Mouse (Mus musculus) kidney, embryonic 14.5 days (tissue): ENCODE data around the gene Zfp865. TPM values are rescaled to one million over a fixed set of nuclear protein-coding genes. Genes with fewer than 3 reads are reported as not detected.
"Not testable (repeated sequence)": the region's sequence is repeated elsewhere in the genome, so short reads cannot be mapped to it uniquely, and the experiment has no call there.

Experiments
- ATAC-seq: fragments of 200-750 bp; cut with Nextera tagmentation; 2 replicates; pipeline ENCODE4 v1.8.0; 2017; ENCODE audit warnings: moderate number of reproducible peaks, mild to moderate bottlenecking, moderate TSS enrichment, moderate library complexity; ENCODE audit not compliant: low FRiP score, low TSS enrichment
- H3K27ac ChIP-seq: fragments of 300-500 bp; sonication (generic); 2 replicates; pipeline ENCODE4 v1.5.1; 2014; ENCODE audit warnings: low read depth, mild to moderate bottlenecking, low read length, moderate library complexity, mixed read lengths
- H3K27me3 ChIP-seq: fragments of 300-500 bp; sonication (generic); 2 replicates; pipeline ENCODE4 v1.6.1; 2014; ENCODE audit warnings: mild to moderate bottlenecking, low read length; ENCODE audit not compliant: control insufficient read depth, insufficient read depth
- H3K36me3 ChIP-seq: fragments of 300-500 bp; sonication (generic); 2 replicates; pipeline ENCODE4 v1.6.1; 2014; ENCODE audit warnings: low read length, mixed read lengths; ENCODE audit not compliant: control insufficient read depth, insufficient read depth
- H3K4me1 ChIP-seq: fragments of 300-500 bp; sonication (generic); 2 replicates; pipeline ENCODE4 v1.6.1; 2014; ENCODE audit warnings: low read length, mixed read lengths; ENCODE audit not compliant: control insufficient read depth, insufficient read depth
- H3K4me2 ChIP-seq: fragments of 300-500 bp; sonication (generic); replicated peaks from 2 replicates; pipeline ENCODE4 v1.6.1; 2014; ENCODE audit warnings: low read depth, mild to moderate bottlenecking, low read length
- H3K4me3 ChIP-seq: fragments of 300-500 bp; sonication (generic); 2 replicates; pipeline ENCODE4 v1.5.1; 2014; ENCODE audit warnings: mild to moderate bottlenecking, low read length
- H3K9ac ChIP-seq: fragments of 300-500 bp; sonication (generic); 2 replicates; pipeline ENCODE4 v1.6.1; 2014; ENCODE audit warnings: low read depth, mild to moderate bottlenecking, low read length, moderate library complexity
- H3K9me3 ChIP-seq: fragments of 300-500 bp; sonication (generic); 2 replicates; pipeline ENCODE4 v1.6.1; 2016; ENCODE audit warnings: low read length; ENCODE audit not compliant: control insufficient read depth
- WGBS: fragments of 180-500 bp; shearing (Covaris S2); extraction: QIAGEN DNeasy Blood & Tissue Kit; methylation state at CpG from one replicate; pipeline ENCODE4 v1.1.7; 2014; 5-methylcytosine and 5-hydroxymethylcytosine counted together
- polyA plus RNA-seq: library from polyadenylated mRNA; unstranded; fragments of >200 nt; fragmentation: Nextera tagmentation; extraction: Ambion mirVana; gene quantifications from 2 replicates; pipeline ENCODE4 v1.2.1, GENCODE M21; 2014

Zfp865 gene
- polyA plus RNA-seq, 1 experiment from 2014 or later = 9.9 TPM

- WGBS = 91% methylated on average over 27 of the region's 27 CpGs
- H3K4me2 ChIP-seq = peak overlapping the region; percentile 40
These were observed 7.3 kb upstream of the Zfp865 start for GRCm38 (mm10) chr7:5012681-5013513.

DNA sequence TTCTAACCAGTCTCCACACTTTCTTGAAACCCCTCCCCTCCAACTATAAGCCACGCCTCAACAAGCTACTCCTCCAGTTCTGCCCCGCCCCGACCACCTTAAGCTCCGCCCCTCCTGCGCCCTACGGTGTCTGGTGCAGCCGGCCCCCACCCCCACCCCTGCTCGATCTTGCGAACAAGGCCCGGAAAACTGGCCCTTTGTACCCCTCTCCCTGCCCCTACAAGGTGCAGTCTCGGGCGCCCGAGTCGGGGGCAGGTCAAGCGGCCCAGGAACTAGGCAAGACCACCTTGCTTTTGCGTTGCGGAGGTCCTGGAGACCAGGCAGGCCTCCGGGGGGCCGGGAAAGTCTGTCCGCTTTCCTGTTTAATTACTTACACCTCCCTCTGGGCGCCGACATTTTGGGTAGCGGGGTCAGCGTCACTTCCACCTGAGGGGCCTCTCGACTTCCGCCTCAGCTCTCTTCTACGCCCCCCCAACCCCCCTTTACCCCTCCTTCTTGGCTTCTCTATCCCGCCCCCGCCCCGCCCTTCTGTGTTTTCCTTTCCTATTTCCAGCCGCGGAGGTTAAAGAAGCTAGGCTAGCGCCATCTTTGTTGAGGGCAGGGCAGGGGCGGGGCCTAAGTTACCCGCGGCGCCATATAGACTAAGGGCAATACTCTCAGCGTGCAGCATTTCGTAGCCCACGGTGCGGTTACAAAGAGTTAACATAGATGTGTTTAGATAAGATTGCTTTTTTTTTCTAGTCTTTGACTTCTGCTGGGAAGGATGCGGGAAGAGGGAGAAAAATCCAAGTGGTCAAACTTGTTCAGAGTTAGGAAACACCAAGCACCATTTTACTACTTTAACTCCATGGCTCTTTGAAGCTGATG is 5.7 kb upstream of the Zfp865 start, which contains the start of the genes Zfp524 and Fiz1:
TSS of gene Zfp524 (plus strand) at position 165 of the 867 bp plus-strand sequence.
TSS of gene Fiz1 (minus strand) at position 447 of the 867 bp plus-strand sequence.
- H3K4me1 ChIP-seq = peaks cover 3% of the 10 kb centered on the region; the same call in 1 of the 2 replicates
- under 1% methylated on average over 42 of the region's 42 CpGs for WGBS
- H3K27me3 ChIP-seq = no peaks in the 10 kb centered on the region
- H3K9me3 ChIP-seq = no peaks in the 10 kb centered on the region
- H3K27ac ChIP-seq = peak within 1 kb of the TSS; percentile 99
- peaks cover 36% of the 10 kb centered on the region for H3K36me3 ChIP-seq
- peak; percentile 84 for ATAC-seq
- peak within 1 kb of the TSS; percentile 79 for H3K4me3 ChIP-seq
- peak within 1 kb of the TSS; percentile 52 for H3K4me2 ChIP-seq
- peak within 1 kb of the TSS; percentile 88 for H3K9ac ChIP-seq

More at GRCm38 (mm10) chr7:5012681-5013513, 7.3 kb upstream of the Zfp865 start:
- no peak overlapping the region for H3K9ac ChIP-seq
- H3K27ac ChIP-seq = no peak overlapping the region
- H3K4me1 ChIP-seq = peaks cover 3% of the 10 kb centered on the region; the same call in 1 of the 2 replicates
- peaks cover 2% of the 10 kb centered on the region; the same call in 1 of the 2 replicates for H3K9me3 ChIP-seq
- H3K27me3 ChIP-seq = no peaks in the 10 kb centered on the region
- ATAC-seq = no peak
- H3K36me3 ChIP-seq = peaks cover 52% of the 10 kb centered on the region
- H3K4me3 ChIP-seq = no peak overlapping the region; the same call in 1 of the 2 replicates

DNA sequence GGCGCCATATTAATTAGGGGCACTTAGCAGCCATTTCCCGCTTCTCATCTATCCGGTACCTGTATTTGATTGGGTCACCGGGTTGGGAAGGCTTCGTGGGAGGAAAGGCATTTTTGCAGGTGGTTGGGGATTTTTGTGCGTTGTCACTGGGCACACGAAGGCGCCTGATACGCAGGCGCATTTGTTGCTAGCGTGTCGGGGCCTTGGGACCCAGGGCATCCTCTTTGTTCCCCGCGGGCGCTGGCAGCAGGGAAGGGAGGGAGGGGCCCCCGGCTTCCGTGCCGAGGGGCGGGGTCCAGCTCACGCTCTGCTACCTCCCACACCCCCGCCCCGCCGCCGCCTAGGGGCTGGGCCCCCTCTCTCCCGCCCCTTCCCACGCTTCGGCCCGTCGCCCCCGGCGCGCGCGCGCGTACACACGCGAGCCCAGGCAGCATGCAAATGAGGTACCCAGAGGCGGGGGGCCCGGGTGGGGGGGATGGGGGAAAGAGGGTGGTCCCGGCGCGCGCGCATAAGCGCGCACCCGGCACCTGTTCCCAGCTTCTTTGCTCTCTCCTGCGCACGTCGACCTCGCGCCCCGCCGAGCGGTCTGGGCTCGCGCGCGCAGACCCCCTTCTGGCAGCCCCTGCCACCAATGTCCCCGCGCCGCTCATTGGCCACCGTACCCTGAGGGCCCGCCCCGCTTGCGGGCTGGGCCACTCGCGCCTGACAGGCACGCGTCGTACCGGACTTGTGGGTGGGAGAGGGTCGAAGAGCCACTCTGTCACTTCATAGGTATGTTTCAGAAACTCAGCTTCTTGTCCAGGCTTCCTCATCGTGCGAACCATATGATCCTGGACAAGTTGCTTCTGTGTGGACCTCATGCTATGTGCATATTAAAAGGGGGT is 4.8 kb upstream of the Zfp865 start, which contains the start of gene Gm44973:
TSS of gene Gm44973 (plus strand) at position 379 of the 884 bp plus-strand sequence.
- H3K4me2 ChIP-seq = peak within 1 kb of the TSS; percentile 52
- peak within 1 kb of the TSS; percentile 88 for H3K9ac ChIP-seq
- peaks cover 3% of the 10 kb centered on the region; the same call in 1 of the 2 replicates for H3K4me1 ChIP-seq
- peaks cover 28% of the 10 kb centered on the region for H3K36me3 ChIP-seq
- WGBS = 2% methylated on average over 44 of the region's 76 CpGs
- H3K27ac ChIP-seq = peak within 1 kb of the TSS; percentile 99
- H3K27me3 ChIP-seq = no peaks in the 10 kb centered on the region
- H3K4me3 ChIP-seq = peak within 1 kb of the TSS; percentile 79
- no peaks in the 10 kb centered on the region for H3K9me3 ChIP-seq
- ATAC-seq = peak; percentile 78

DNA sequence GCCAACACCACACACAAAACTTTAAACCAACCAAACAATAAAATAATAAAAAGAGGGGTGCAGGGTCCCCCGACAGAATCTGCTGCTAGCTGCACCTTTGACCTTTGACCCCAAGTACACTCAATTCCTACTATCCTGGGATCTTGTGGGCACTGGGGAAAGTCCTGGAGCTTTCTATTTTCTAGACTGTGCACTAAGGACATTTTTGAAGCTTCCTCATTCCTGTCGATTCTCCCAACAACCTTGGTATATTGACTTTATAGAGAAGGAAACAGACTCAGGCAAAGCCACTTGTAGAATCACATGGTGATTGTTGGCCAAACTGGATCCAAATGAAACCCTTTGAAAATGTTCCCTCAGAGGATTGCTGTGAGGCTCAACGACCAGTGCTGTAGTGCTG is 4.1 kb upstream of the Zfp865 start:
- Histone ChIP-seq H3K36me3 (peaks cover 21% of the 10 kb centered on the region), H3K9me3 (no peaks in the 10 kb centered on the region), H3K27me3 (no peaks in the 10 kb centered on the region), H3K4me1 (peaks cover 3% of the 10 kb centered on the region; the same call in 1 of the 2 replicates), H3K4me2 (peak overlapping the region; percentile 52), H3K4me3 (peak overlapping the region; percentile 79), H3K9ac (peak overlapping the region; percentile 70; the same call in 1 of the 2 replicates), H3K27ac (peak overlapping the region; percentile 99)
- no peak for ATAC-seq
- 53% methylated on average over 3 of the region's 3 CpGs for WGBS

DNA sequence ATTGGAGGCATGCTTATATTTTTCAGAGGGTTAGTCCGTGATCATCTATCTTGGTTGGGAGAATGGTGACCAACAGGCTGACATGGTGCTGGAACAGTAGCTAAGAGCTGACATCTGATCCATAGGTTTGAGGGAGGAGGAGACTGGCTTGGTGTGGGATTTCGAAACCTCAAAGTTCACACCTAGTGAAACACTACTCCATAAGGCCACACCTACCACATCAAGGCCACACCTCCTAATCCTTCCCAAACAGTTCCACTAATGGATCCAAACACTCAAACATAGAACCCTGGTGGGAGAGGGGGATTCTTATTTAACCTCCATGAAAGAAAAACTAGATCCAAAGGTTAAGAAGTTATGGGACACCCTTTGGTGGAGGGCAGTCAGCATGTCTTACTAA is 3.3 kb upstream of the Zfp865 start:
- H3K36me3 ChIP-seq = peaks cover 12% of the 10 kb centered on the region

GRCm38 (mm10) chr7:5017352-5017751 is 2.8 kb upstream of the Zfp865 start:
- ATAC-seq = no peak
- peaks cover 7% of the 10 kb centered on the region; the same call in 1 of the 2 replicates for H3K4me1 ChIP-seq
- H3K4me3 ChIP-seq = no peak overlapping the region
- H3K4me2 ChIP-seq = no peak overlapping the region
- 94% methylated on average over 16 of the region's 16 CpGs for WGBS
- H3K36me3 ChIP-seq = peaks cover 14% of the 10 kb centered on the region
- H3K9ac ChIP-seq = no peak overlapping the region
- no peaks in the 10 kb centered on the region for H3K9me3 ChIP-seq
- no peaks in the 10 kb centered on the region for H3K27me3 ChIP-seq
- H3K27ac ChIP-seq = no peak overlapping the region

More for the DNA sequence above, 3.3 kb upstream of the Zfp865 start:
- peaks cover 7% of the 10 kb centered on the region; the same call in 1 of the 2 replicates for H3K4me1 ChIP-seq
- H3K27ac ChIP-seq = no peak overlapping the region
- H3K9ac ChIP-seq = no peak overlapping the region
- 92% methylated on average over 2 of the region's 2 CpGs for WGBS
- no peaks in the 10 kb centered on the region for H3K9me3 ChIP-seq
- no peak overlapping the region for H3K4me2 ChIP-seq
- H3K4me3 ChIP-seq = no peak overlapping the region
- no peaks in the 10 kb centered on the region for H3K27me3 ChIP-seq
- no peak for ATAC-seq

GRCm38 (mm10) chr7:5017931-5018330 is 2.2 kb upstream of the Zfp865 start:
- H3K27ac ChIP-seq = no peak overlapping the region
- peaks cover 7% of the 10 kb centered on the region; the same call in 1 of the 2 replicates for H3K4me1 ChIP-seq
- no peak for ATAC-seq
- peaks cover 14% of the 10 kb centered on the region for H3K36me3 ChIP-seq
- H3K4me2 ChIP-seq = no peak overlapping the region
- H3K4me3 ChIP-seq = no peak overlapping the region
- H3K9ac ChIP-seq = no peak overlapping the region
- H3K9me3 ChIP-seq = no peaks in the 10 kb centered on the region
- no peaks in the 10 kb centered on the region for H3K27me3 ChIP-seq
- WGBS = 97% methylated on average over 21 of the region's 21 CpGs

DNA sequence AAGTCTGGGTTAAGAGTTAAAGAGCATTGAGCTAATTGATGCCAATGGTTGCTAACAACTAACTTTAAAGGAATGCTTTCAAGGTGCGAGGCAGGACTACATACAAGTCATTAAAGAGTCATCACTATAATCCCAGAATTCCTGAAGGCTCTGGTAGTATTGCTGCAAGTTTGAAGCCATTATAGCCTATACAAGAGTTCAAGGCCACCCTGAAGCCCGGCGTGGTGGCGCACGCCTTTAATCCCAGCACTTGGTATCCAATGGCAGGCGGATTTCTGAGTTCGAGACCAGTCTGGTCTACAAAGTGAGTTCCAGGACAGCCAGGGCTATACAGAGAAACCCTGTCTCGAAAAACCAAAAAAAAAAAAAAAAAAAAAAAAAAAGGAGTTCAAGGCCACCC is 600 bp upstream of the Zfp865 start:
- H3K9me3 ChIP-seq, H3K4me1 ChIP-seq, ATAC-seq, H3K27me3 ChIP-seq: not testable (repeated sequence)
- WGBS = 24% methylated on average over 8 of the region's 8 CpGs
- H3K36me3 ChIP-seq = peaks cover 30% of the 10 kb centered on the region
- H3K4me3 ChIP-seq = peak overlapping the region; percentile 88
- H3K4me2 ChIP-seq = peak overlapping the region; percentile 66
- peak overlapping the region; percentile 96 for H3K27ac ChIP-seq
- H3K9ac ChIP-seq = peak overlapping the region; percentile 82; the same call in 1 of the 2 replicates
